Mouse (Mus musculus): ENCODE measurements at regions not wholly inside any gene's neighbourhood (a gene's known extent, or its start where the extent isn't known, plus 50 kb on each side); places are given as distances from the start of the nearest gene placed in this dataset.
"Not testable (repeated sequence)": the region's sequence is repeated elsewhere in the genome, so short reads cannot be mapped to it uniquely, and the experiment has no call there.

GRCm38 (mm10) chr10:120679982-120680381 is 203.7 kb upstream of the Hmga2 start:
- no peaks in the 10 kb centered on the region for H3K36me3 ChIP-seq (ENCODE audit: control insufficient read depth, insufficient read depth)
- no peak overlapping the region for H3ac ChIP-seq (ENCODE audit: control insufficient read depth, insufficient read length)
- no peak overlapping the region for H3K4me2 ChIP-seq (ENCODE audit: low read depth)
- H3K27me3 ChIP-seq (ENCODE audit: control insufficient read depth, insufficient read depth, insufficient read length) = no peaks in the 10 kb centered on the region
- no peak for TF ChIP-seq TCF3 (IDR thresholded peaks at IDR 0.05; ENCODE audit: insufficient read length, low read depth)
- TF ChIP-seq REST (IDR thresholded peaks at IDR 0.05; ENCODE audit: insufficient read depth, insufficient read length) = no peak
- TF ChIP-seq POLR2AphosphoS2 (IDR thresholded peaks at IDR 0.05; ENCODE audit: insufficient read length, low read depth) = no peak
- no peak for TF ChIP-seq MYOG (IDR thresholded peaks at IDR 0.05; ENCODE audit: control insufficient read depth in 1 of 3, insufficient read depth in 1 of 3, insufficient read length in 2 of 3, low read depth in 2 of 3)
- TF ChIP-seq USF1 (IDR thresholded peaks at IDR 0.05; ENCODE audit: low read depth) = no peak
- TF ChIP-seq E2F4 (IDR thresholded peaks at IDR 0.05; ENCODE audit: insufficient read depth) = no peak
- TF ChIP-seq MYOD1 (IDR thresholded peaks at IDR 0.05; ENCODE audit: control insufficient read depth in 1 of 3, insufficient read length in 2 of 3, low read depth in 2 of 3) = no peak
- TF ChIP-seq MAX (IDR thresholded peaks at IDR 0.05; ENCODE audit: low read depth) = no peak
- no peak for TF ChIP-seq TCF12 (IDR thresholded peaks at IDR 0.05; ENCODE audit: insufficient read depth, poor library complexity, severe bottlenecking)
- no peak for TF ChIP-seq SRF (IDR thresholded peaks at IDR 0.05; ENCODE audit: control insufficient read depth, insufficient read length, low read depth)
- TF ChIP-seq CEBPB (IDR thresholded peaks at IDR 0.05; ENCODE audit: insufficient read depth, poor library complexity, severe bottlenecking) = no peak
- no peak for TF ChIP-seq POLR2A (IDR thresholded peaks at IDR 0.05; ENCODE audit: insufficient read length, low read depth)
- H3K79me2 ChIP-seq (ENCODE audit: control insufficient read depth, insufficient read depth) = no peaks in the 10 kb centered on the region
- no peak overlapping the region for H3K4me3 ChIP-seq

- no peak overlapping the region for H3K4me2 ChIP-seq (ENCODE audit: low read depth)
- no peaks in the 10 kb centered on the region for H3K79me2 ChIP-seq (ENCODE audit: control insufficient read depth, insufficient read depth)
- TF ChIP-seq MAX (IDR thresholded peaks at IDR 0.05; ENCODE audit: low read depth) (no peak), USF1 (IDR thresholded peaks at IDR 0.05; ENCODE audit: low read depth) (no peak), TCF12 (IDR thresholded peaks at IDR 0.05; ENCODE audit: insufficient read depth, poor library complexity, severe bottlenecking) (no peak)
- no peaks in the 10 kb centered on the region for H3K36me3 ChIP-seq (ENCODE audit: control insufficient read depth, insufficient read depth)
- no peaks in the 10 kb centered on the region for H3K27me3 ChIP-seq (ENCODE audit: control insufficient read depth, insufficient read depth, insufficient read length)
- no peak overlapping the region for H3K4me3 ChIP-seq
- no peak overlapping the region for H3ac ChIP-seq (ENCODE audit: control insufficient read depth, insufficient read length)
Measured at GRCm38 (mm10) chr10:120678277-120678676, 202.0 kb upstream of the Hmga2 start.

GRCm38 (mm10) chr10:120675369-120675768 is 199.1 kb upstream of the Hmga2 start:
- H3K36me3 ChIP-seq (ENCODE audit: control insufficient read depth, insufficient read depth) = no peaks in the 10 kb centered on the region
- TF ChIP-seq USF1 (IDR thresholded peaks at IDR 0.05; ENCODE audit: low read depth) = no peak
- H3K4me2 ChIP-seq (ENCODE audit: low read depth) = no peak overlapping the region
- no peaks in the 10 kb centered on the region for H3K27me3 ChIP-seq (ENCODE audit: control insufficient read depth, insufficient read depth, insufficient read length)
- H3K79me2 ChIP-seq (ENCODE audit: control insufficient read depth, insufficient read depth) = no peaks in the 10 kb centered on the region
- no peak overlapping the region for H3K4me3 ChIP-seq
- H3ac ChIP-seq (ENCODE audit: control insufficient read depth, insufficient read length) = no peak overlapping the region

GRCm38 (mm10) chr10:120674321-120675045 is 198.2 kb upstream of the Hmga2 start:
- H3K27me3 ChIP-seq (ENCODE audit: control insufficient read depth, insufficient read depth, insufficient read length) = no peaks in the 10 kb centered on the region
- no peak for TF ChIP-seq POLR2A (IDR thresholded peaks at IDR 0.05; ENCODE audit: insufficient read length, low read depth)
- no peak for TF ChIP-seq REST (IDR thresholded peaks at IDR 0.05; ENCODE audit: insufficient read depth, insufficient read length)
- TF ChIP-seq POLR2AphosphoS2 (IDR thresholded peaks at IDR 0.05; ENCODE audit: insufficient read length, low read depth) = no peak
- no peak for TF ChIP-seq CEBPB (IDR thresholded peaks at IDR 0.05; ENCODE audit: insufficient read depth, poor library complexity, severe bottlenecking)
- TF ChIP-seq SRF (IDR thresholded peaks at IDR 0.05; ENCODE audit: control insufficient read depth, insufficient read length, low read depth) = no peak
- no peak for TF ChIP-seq MYOD1 (IDR thresholded peaks at IDR 0.05; ENCODE audit: control insufficient read depth in 1 of 3, insufficient read length in 2 of 3, low read depth in 2 of 3)
- no peak for TF ChIP-seq TCF12 (IDR thresholded peaks at IDR 0.05; ENCODE audit: insufficient read depth, poor library complexity, severe bottlenecking)
- H3K79me2 ChIP-seq (ENCODE audit: control insufficient read depth, insufficient read depth) = no peaks in the 10 kb centered on the region
- no peak overlapping the region for H3ac ChIP-seq (ENCODE audit: control insufficient read depth, insufficient read length)
- no peak overlapping the region for H3K4me2 ChIP-seq (ENCODE audit: low read depth)
- H3K4me3 ChIP-seq = no peak overlapping the region
- no peaks in the 10 kb centered on the region for H3K36me3 ChIP-seq (ENCODE audit: control insufficient read depth, insufficient read depth)

GRCm38 (mm10) chr10:120667678-120668031 is 191.4 kb upstream of the Hmga2 start:
- H3ac ChIP-seq (ENCODE audit: control insufficient read depth, insufficient read length); H3K36me3 ChIP-seq (ENCODE audit: control insufficient read depth, insufficient read depth); H3K27me3 ChIP-seq (ENCODE audit: control insufficient read depth, insufficient read depth, insufficient read length); H3K4me3 ChIP-seq; H3K4me2 ChIP-seq (ENCODE audit: low read depth); H3K79me2 ChIP-seq (ENCODE audit: control insufficient read depth, insufficient read depth): not testable (repeated sequence)

GRCm38 (mm10) chr10:120666985-120667677 is 190.9 kb upstream of the Hmga2 start:
- H3K79me2 ChIP-seq (ENCODE audit: control insufficient read depth, insufficient read depth) = no peaks in the 10 kb centered on the region
- TF ChIP-seq POLR2A (IDR thresholded peaks at IDR 0.05; ENCODE audit: insufficient read length, low read depth) = no peak
- TF ChIP-seq CEBPB (IDR thresholded peaks at IDR 0.05; ENCODE audit: insufficient read depth, poor library complexity, severe bottlenecking) = no peak
- no peak for TF ChIP-seq MAX (IDR thresholded peaks at IDR 0.05; ENCODE audit: low read depth)
- no peak for TF ChIP-seq TCF3 (IDR thresholded peaks at IDR 0.05; ENCODE audit: insufficient read length, low read depth)
- no peak for TF ChIP-seq REST (IDR thresholded peaks at IDR 0.05; ENCODE audit: insufficient read depth, insufficient read length)
- no peak for TF ChIP-seq MYOG (IDR thresholded peaks at IDR 0.05; ENCODE audit: control insufficient read depth in 1 of 3, insufficient read depth in 1 of 3, insufficient read length in 2 of 3, low read depth in 2 of 3)
- no peak for TF ChIP-seq SRF (IDR thresholded peaks at IDR 0.05; ENCODE audit: control insufficient read depth, insufficient read length, low read depth)
- no peak for TF ChIP-seq USF1 (IDR thresholded peaks at IDR 0.05; ENCODE audit: low read depth)
- no peak for TF ChIP-seq POLR2AphosphoS2 (IDR thresholded peaks at IDR 0.05; ENCODE audit: insufficient read length, low read depth)
- no peak for TF ChIP-seq E2F4 (IDR thresholded peaks at IDR 0.05; ENCODE audit: insufficient read depth)
- TF ChIP-seq MYOD1 (IDR thresholded peaks at IDR 0.05; ENCODE audit: control insufficient read depth in 1 of 3, insufficient read length in 2 of 3, low read depth in 2 of 3) = no peak
- no peak for TF ChIP-seq TCF12 (IDR thresholded peaks at IDR 0.05; ENCODE audit: insufficient read depth, poor library complexity, severe bottlenecking)
- H3K4me2 ChIP-seq (ENCODE audit: low read depth) = peak overlapping the region; percentile 92
- H3ac ChIP-seq (ENCODE audit: control insufficient read depth, insufficient read length) = no peak overlapping the region
- H3K36me3 ChIP-seq (ENCODE audit: control insufficient read depth, insufficient read depth) = no peaks in the 10 kb centered on the region
- H3K27me3 ChIP-seq (ENCODE audit: control insufficient read depth, insufficient read depth, insufficient read length) = no peaks in the 10 kb centered on the region
- peak overlapping the region; percentile 15 for H3K4me3 ChIP-seq
